Mouse (Mus musculus): ENCODE measurements around the gene Tmc5. TPM values are rescaled to one million over a fixed set of nuclear protein-coding genes. Genes with fewer than 3 reads are reported as not detected.

Gene Tmc5
- polyA plus RNA-seq, 1 experiment from 2014 or later = 0.17 TPM

- no peak for DNase-seq (ENCODE audit: low spot score)
- Histone ChIP-seq H3K4me3 (ENCODE audit: low read depth, low read length) (peak overlapping the region; percentile 67), H3K4me1 (ENCODE audit: control insufficient read depth, insufficient read depth, low read length) (peaks cover 8% of the 10 kb centered on the region), H3K36me3 (ENCODE audit: control insufficient read depth, insufficient read depth, low read length) (no peaks in the 10 kb centered on the region), H3K4me2 (ENCODE audit: low read depth) (peak overlapping the region; percentile 87), H3K27ac (ENCODE audit: low read depth, low read length) (no peak overlapping the region), H3K9me3 (ENCODE audit: control insufficient read depth, low read length) (0 out of 2 replicates have a peak, but pooled peaks cover 2% of the 10 kb centered on the region), H3K9ac (ENCODE audit: low read length) (peak overlapping the region; percentile 81), H3K27me3 (ENCODE audit: control insufficient read depth, insufficient read depth, low read length) (no peaks in the 10 kb centered on the region)
- no peak for ATAC-seq (ENCODE audit: insufficient read depth, low FRiP score, low TSS enrichment)
- WGBS = 23% methylated on average over 7 of the region's 7 CpGs
Measured at GRCm38 (mm10) chr7:118583821-118584220, 13.3 kb upstream of the Tmc5 start.

GRCm38 (mm10) chr7:118584257-118584907 is 12.7 kb upstream of the Tmc5 start, which contains the start of gene Tmc7:
TSS of gene Tmc7 (minus strand) at chr7:118584736.
- no peaks in the 10 kb centered on the region for H3K27me3 ChIP-seq (ENCODE audit: control insufficient read depth, insufficient read depth, low read length)

GRCm38 (mm10) chr7:118584926-118585325 is 12.2 kb upstream of the Tmc5 start:
- Histone ChIP-seq H3K27ac (ENCODE audit: low read depth, low read length) (no peak overlapping the region), H3K4me1 (ENCODE audit: control insufficient read depth, insufficient read depth, low read length) (peaks cover 8% of the 10 kb centered on the region), H3K36me3 (ENCODE audit: control insufficient read depth, insufficient read depth, low read length) (no peaks in the 10 kb centered on the region), H3K4me3 (ENCODE audit: low read depth, low read length) (peak overlapping the region; percentile 67; the same call in 1 of the 2 replicates), H3K9me3 (ENCODE audit: control insufficient read depth, low read length) (0 out of 2 replicates have a peak, but pooled peaks cover 2% of the 10 kb centered on the region), H3K27me3 (ENCODE audit: control insufficient read depth, insufficient read depth, low read length) (no peaks in the 10 kb centered on the region), H3K4me2 (ENCODE audit: low read depth) (peak overlapping the region; percentile 87), H3K9ac (ENCODE audit: low read length) (no peak overlapping the region)
- ATAC-seq (ENCODE audit: insufficient read depth, low FRiP score, low TSS enrichment) = peak; percentile 27
- WGBS = 76% methylated on average over 5 of the region's 5 CpGs
- DNase-seq (ENCODE audit: low spot score) = no peak

More at GRCm38 (mm10) chr7:118584257-118584907, 12.7 kb upstream of the Tmc5 start, which contains the start of gene Tmc7:
- H3K27ac ChIP-seq (ENCODE audit: low read depth, low read length) = no peak within 1 kb of the TSS
- H3K4me1 ChIP-seq (ENCODE audit: control insufficient read depth, insufficient read depth, low read length) = peaks cover 8% of the 10 kb centered on the region
- H3K4me3 ChIP-seq (ENCODE audit: low read depth, low read length) = peak within 1 kb of the TSS; percentile 67
- ATAC-seq (ENCODE audit: insufficient read depth, low FRiP score, low TSS enrichment) (peak; percentile 88), DNase-seq (ENCODE audit: low spot score) (peak; percentile 88)
- H3K36me3 ChIP-seq (ENCODE audit: control insufficient read depth, insufficient read depth, low read length) = no peaks in the 10 kb centered on the region
- 1% methylated on average over 49 of the region's 51 CpGs for WGBS
- H3K4me2 ChIP-seq (ENCODE audit: low read depth) = peak within 1 kb of the TSS; percentile 87
- 0 out of 2 replicates have a peak, but pooled peaks cover 2% of the 10 kb centered on the region for H3K9me3 ChIP-seq (ENCODE audit: control insufficient read depth, low read length)
- H3K9ac ChIP-seq (ENCODE audit: low read length) = peak within 1 kb of the TSS; percentile 81

GRCm38 (mm10) chr7:118585856-118586255 is 11.2 kb upstream of the Tmc5 start:
- ATAC-seq (ENCODE audit: insufficient read depth, low FRiP score, low TSS enrichment) (no peak), DNase-seq (ENCODE audit: low spot score) (no peak)
- Histone ChIP-seq H3K27ac (ENCODE audit: low read depth, low read length) (no peak overlapping the region), H3K9ac (ENCODE audit: low read length) (no peak overlapping the region), H3K4me3 (ENCODE audit: low read depth, low read length) (no peak overlapping the region), H3K4me1 (ENCODE audit: control insufficient read depth, insufficient read depth, low read length) (peaks cover 8% of the 10 kb centered on the region), H3K9me3 (ENCODE audit: control insufficient read depth, low read length) (no peaks in the 10 kb centered on the region), H3K4me2 (ENCODE audit: low read depth) (no peak overlapping the region), H3K27me3 (ENCODE audit: control insufficient read depth, insufficient read depth, low read length) (no peaks in the 10 kb centered on the region), H3K36me3 (ENCODE audit: control insufficient read depth, insufficient read depth, low read length) (no peaks in the 10 kb centered on the region)
- WGBS = 70% methylated on average over 6 of the region's 6 CpGs

GRCm38 (mm10) chr7:118590726-118591305 is 6.3 kb upstream of the Tmc5 start:
- Histone ChIP-seq H3K9ac (ENCODE audit: low read length) (no peak overlapping the region), H3K27ac (ENCODE audit: low read depth, low read length) (no peak overlapping the region), H3K4me3 (ENCODE audit: low read depth, low read length) (no peak overlapping the region), H3K4me1 (ENCODE audit: control insufficient read depth, insufficient read depth, low read length) (peaks cover 27% of the 10 kb centered on the region), H3K36me3 (ENCODE audit: control insufficient read depth, insufficient read depth, low read length) (no peaks in the 10 kb centered on the region), H3K4me2 (ENCODE audit: low read depth) (no peak overlapping the region), H3K9me3 (ENCODE audit: control insufficient read depth, low read length) (no peaks in the 10 kb centered on the region), H3K27me3 (ENCODE audit: control insufficient read depth, insufficient read depth, low read length) (no peaks in the 10 kb centered on the region)
- ATAC-seq (ENCODE audit: insufficient read depth, low FRiP score, low TSS enrichment) (no peak), DNase-seq (ENCODE audit: low spot score) (no peak)
- 93% methylated on average over 5 of the region's 5 CpGs for WGBS

GRCm38 (mm10) chr7:118592146-118592545 is 5.0 kb upstream of the Tmc5 start:
- DNase-seq (ENCODE audit: low spot score) (peak; percentile 43), ATAC-seq (ENCODE audit: insufficient read depth, low FRiP score, low TSS enrichment) (no peak)
- 35% methylated on average over 6 of the region's 6 CpGs for WGBS
- Histone ChIP-seq H3K4me2 (ENCODE audit: low read depth) (no peak overlapping the region), H3K4me3 (ENCODE audit: low read depth, low read length) (no peak overlapping the region), H3K36me3 (ENCODE audit: control insufficient read depth, insufficient read depth, low read length) (no peaks in the 10 kb centered on the region), H3K9ac (ENCODE audit: low read length) (no peak overlapping the region), H3K9me3 (ENCODE audit: control insufficient read depth, low read length) (no peaks in the 10 kb centered on the region), H3K4me1 (ENCODE audit: control insufficient read depth, insufficient read depth, low read length) (peaks cover 28% of the 10 kb centered on the region), H3K27ac (ENCODE audit: low read depth, low read length) (0 out of 2 replicates have a peak overlapping the region, but pooled peaks have one; percentile 27), H3K27me3 (ENCODE audit: control insufficient read depth, insufficient read depth, low read length) (peaks cover 4% of the 10 kb centered on the region)

GRCm38 (mm10) chr7:118593567-118594407 is 3.3 kb upstream of the Tmc5 start:
- WGBS = 5% methylated on average over 9 of the region's 9 CpGs
- H3K27me3 ChIP-seq (ENCODE audit: control insufficient read depth, insufficient read depth, low read length) = peaks cover 13% of the 10 kb centered on the region
- H3K9me3 ChIP-seq (ENCODE audit: control insufficient read depth, low read length) = no peaks in the 10 kb centered on the region
- H3K9ac ChIP-seq (ENCODE audit: low read length) = peak overlapping the region; percentile 43; the same call in 1 of the 2 replicates
- ATAC-seq (ENCODE audit: insufficient read depth, low FRiP score, low TSS enrichment) (peak; percentile 90), DNase-seq (ENCODE audit: low spot score) (peak; percentile 92)
- H3K4me3 ChIP-seq (ENCODE audit: low read depth, low read length) = no peak overlapping the region
- H3K36me3 ChIP-seq (ENCODE audit: control insufficient read depth, insufficient read depth, low read length) = no peaks in the 10 kb centered on the region
- H3K27ac ChIP-seq (ENCODE audit: low read depth, low read length) = peak overlapping the region; percentile 86
- H3K4me2 ChIP-seq (ENCODE audit: low read depth) = peak overlapping the region; percentile 30
- peaks cover 31% of the 10 kb centered on the region for H3K4me1 ChIP-seq (ENCODE audit: control insufficient read depth, insufficient read depth, low read length)

GRCm38 (mm10) chr7:118594611-118595010 is 2.5 kb upstream of the Tmc5 start:
- H3K4me1 ChIP-seq (ENCODE audit: control insufficient read depth, insufficient read depth, low read length) = peaks cover 31% of the 10 kb centered on the region
- H3K4me2 ChIP-seq (ENCODE audit: low read depth) = peak overlapping the region; percentile 30
- 28% methylated on average over 10 of the region's 10 CpGs for WGBS
- peaks cover 13% of the 10 kb centered on the region for H3K27me3 ChIP-seq (ENCODE audit: control insufficient read depth, insufficient read depth, low read length)
- H3K9ac ChIP-seq (ENCODE audit: low read length) = peak overlapping the region; percentile 43; the same call in 1 of the 2 replicates
- DNase-seq (ENCODE audit: low spot score) (no peak), ATAC-seq (ENCODE audit: insufficient read depth, low FRiP score, low TSS enrichment) (no peak; the same call in 1 of the 2 replicates)
- no peaks in the 10 kb centered on the region for H3K9me3 ChIP-seq (ENCODE audit: control insufficient read depth, low read length)
- peak overlapping the region; percentile 86 for H3K27ac ChIP-seq (ENCODE audit: low read depth, low read length)
- no peaks in the 10 kb centered on the region for H3K36me3 ChIP-seq (ENCODE audit: control insufficient read depth, insufficient read depth, low read length)
- no peak overlapping the region for H3K4me3 ChIP-seq (ENCODE audit: low read depth, low read length)

Measured in neural tube, embryonic 11.5 days (tissue).